Mouse (Mus musculus) monocyte, adult 59 days (primary cell): ENCODE measurements around the gene Gm19345. TPM values are rescaled to one million over a fixed set of nuclear protein-coding genes. Genes with fewer than 3 reads are reported as not detected.

Experiments used
- total RNA-seq, 2 experiments: library from RNA; stranded (reverse); gene quantifications; one replicate each; pipeline ENCODE4 v1.2.4; 2023

Gm19345 gene
- not detected for total RNA-seq

DNA sequence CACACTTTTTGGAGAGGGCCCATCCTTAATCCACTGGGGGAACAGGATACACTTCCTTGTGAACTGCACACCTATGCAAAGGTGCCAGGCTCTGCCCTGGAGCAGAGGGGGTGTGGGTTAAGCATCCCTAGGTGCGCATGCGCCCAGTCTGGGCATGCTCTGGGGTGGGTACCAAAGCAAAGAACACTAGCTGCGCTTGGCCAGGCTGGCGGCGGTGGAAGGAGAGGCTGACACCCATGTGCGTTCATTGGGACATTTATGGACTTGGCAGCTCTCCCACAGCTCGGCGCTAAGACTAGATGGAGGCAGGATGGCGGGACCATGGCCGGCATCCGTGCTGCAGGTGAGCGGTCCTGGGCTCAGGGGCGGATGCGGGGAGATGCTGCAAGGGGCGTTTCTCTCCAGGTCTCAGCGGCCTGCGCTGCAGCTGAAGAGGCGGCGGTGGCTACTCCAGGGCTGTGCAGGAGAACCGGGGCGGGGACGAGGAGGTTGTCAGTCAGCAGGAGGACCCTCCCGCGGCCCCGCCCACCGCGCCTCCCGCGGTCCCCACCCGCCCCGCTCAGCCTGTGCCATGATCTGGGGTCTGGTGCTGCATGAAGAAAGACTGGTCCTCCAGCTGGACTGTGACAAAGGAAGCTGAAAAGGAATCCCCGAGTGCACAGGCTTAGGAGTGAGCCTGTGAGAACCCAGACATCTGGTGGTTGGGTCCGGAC, at the start of gene Gm19345:
Gm19345 (plus strand) TSS at position 146 of the 713 bp plus-strand sequence.

DNA sequence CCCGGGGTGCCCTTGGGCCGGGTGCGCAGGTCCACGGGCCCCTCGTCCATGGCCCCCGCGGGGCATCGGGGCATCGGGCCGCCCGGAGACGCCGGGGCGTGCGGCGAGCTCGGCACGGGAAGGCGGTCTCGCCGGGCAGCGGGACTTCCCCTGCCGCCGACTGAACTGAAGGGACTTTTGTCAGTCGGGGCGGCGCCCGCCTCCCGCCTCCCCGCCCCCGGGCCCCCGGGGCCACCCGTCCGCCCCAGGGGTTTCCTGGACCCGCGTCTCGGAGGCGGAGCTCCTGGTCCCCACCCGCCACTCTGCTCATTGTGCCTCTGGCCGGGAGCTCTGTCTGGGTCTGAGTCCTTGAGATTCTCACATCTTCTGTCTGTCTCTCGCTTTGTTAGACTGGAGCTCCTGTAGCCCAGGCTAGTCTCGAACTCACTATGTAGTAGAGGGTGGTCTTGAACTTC, 29.2 kb upstream of the Gm19345 start, which contains the start of gene Bcl3:
Bcl3 (minus strand) TSS at position 167 of the 455 bp plus-strand sequence.

DNA sequence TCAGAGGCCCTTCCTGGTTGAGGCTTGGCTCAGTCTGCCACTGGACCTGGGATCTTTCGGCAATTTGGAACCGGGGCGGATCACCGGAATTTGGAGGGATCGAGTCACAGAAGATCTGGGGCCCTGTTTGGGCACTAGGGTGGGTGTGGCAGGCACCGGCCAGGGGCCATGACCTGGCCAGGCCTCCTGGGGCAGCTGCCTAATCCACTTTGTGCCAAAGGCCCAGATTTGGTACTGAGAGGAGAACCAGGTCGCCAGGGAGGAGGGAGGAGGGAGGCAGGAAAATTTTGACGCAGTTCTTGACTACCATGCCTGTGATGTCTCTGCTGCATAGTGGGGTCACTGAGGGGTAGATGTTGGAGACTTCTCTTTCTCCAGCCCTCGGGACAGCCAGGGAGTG, 9.4 kb downstream of the Gm19345 start, which contains the start of gene Ceacam16:
Ceacam16 (minus strand) TSS at position 101 of the 400 bp plus-strand sequence.

DNA sequence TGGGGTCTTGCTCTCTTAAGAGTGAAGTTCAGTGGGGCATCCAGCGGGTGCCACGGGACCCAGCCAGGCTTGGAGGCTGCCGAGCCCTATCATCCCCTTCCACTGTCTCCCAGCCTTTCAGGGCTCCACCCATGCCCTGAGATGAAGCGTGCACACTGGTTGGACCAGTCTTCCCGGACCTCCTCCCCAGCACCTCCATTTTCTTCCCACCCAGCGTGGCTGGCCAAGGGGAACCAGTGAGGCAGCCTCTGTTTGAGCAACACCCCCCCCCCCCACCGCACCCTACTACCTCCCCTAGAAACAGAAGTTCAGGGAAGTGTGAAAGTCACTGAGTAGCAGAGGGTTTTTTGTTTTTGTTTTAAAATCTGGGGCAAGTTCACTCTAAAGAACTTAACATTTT, 36.0 kb downstream of the Gm19345 start, which contains the start of gene Ceacam19:
Ceacam19 (minus strand) TSS at position 117 of the 400 bp plus-strand sequence.

Other genes starting within 250 kb of the Gm19345 start
- gene Clasrp, start 247.5 kb upstream of the Gm19345 start, total RNA-seq, result 10 to 100 TPM; 60.6 to 62.7 TPM
- gene Relb, start 222.6 kb upstream of the Gm19345 start, total RNA-seq, result 10 to 100 TPM; 73.1 to 82.8 TPM
- gene Clptm1, start 187.0 kb upstream of the Gm19345 start, total RNA-seq, result 10 to 100 TPM; 73.1 to 81.8 TPM
- 100 to 1,000 TPM; 138 to 244 TPM for gene Apoc2, start 174.1 kb upstream of the Gm19345 start, total RNA-seq
- not detected for gene Gm44805, start 170.6 kb upstream of the Gm19345 start, total RNA-seq
- gene Apoc4, start 170.5 kb upstream of the Gm19345 start, total RNA-seq, result not detected
- gene Apoc1, start 159.3 kb upstream of the Gm19345 start, total RNA-seq, result 10 to 100 TPM; 79.5 to 84.6 TPM
- gene Apoe, start 152.8 kb upstream of the Gm19345 start, total RNA-seq, result 1,000 to 10,000 TPM; 1,850 to 1,922 TPM
- 10 to 100 TPM; 31.1 to 33.4 TPM for gene Tomm40, start 136.6 kb upstream of the Gm19345 start, total RNA-seq
- 1 to 10 TPM in 1 of 2 experiments, under 1 TPM in 1; 0.91 to 2.5 TPM for gene Nectin2, start 101.5 kb upstream of the Gm19345 start, total RNA-seq
- under 1 TPM; 0.76 to 0.97 TPM for gene Bcam, start 81.0 kb upstream of the Gm19345 start, total RNA-seq
- not detected for gene Cblc, start 55.2 kb upstream of the Gm19345 start, total RNA-seq
- gene Bcl3, start 29.2 kb upstream of the Gm19345 start, total RNA-seq, result 10 to 100 TPM; 71.7 to 91.9 TPM
- gene Ceacam16, start 9.3 kb downstream of the Gm19345 start, total RNA-seq, result 1 to 10 TPM; 1.9 to 2.9 TPM
- 1 to 10 TPM; 2.4 to 2.7 TPM for gene Ceacam19, start 36.0 kb downstream of the Gm19345 start, total RNA-seq
- 10 to 100 TPM; 22.2 to 29.1 TPM for gene Pvr, start 69.2 kb downstream of the Gm19345 start, total RNA-seq
- gene Igsf23, start 98.8 kb downstream of the Gm19345 start, total RNA-seq, result not detected
- gene Ceacam20, start 113.4 kb downstream of the Gm19345 start, total RNA-seq, result not detected
- not detected for gene Nlrp9b, start 139.5 kb downstream of the Gm19345 start, total RNA-seq
- not detected for gene Vmn1r91, start 247.7 kb downstream of the Gm19345 start, total RNA-seq